In the genomic region with DNA sequence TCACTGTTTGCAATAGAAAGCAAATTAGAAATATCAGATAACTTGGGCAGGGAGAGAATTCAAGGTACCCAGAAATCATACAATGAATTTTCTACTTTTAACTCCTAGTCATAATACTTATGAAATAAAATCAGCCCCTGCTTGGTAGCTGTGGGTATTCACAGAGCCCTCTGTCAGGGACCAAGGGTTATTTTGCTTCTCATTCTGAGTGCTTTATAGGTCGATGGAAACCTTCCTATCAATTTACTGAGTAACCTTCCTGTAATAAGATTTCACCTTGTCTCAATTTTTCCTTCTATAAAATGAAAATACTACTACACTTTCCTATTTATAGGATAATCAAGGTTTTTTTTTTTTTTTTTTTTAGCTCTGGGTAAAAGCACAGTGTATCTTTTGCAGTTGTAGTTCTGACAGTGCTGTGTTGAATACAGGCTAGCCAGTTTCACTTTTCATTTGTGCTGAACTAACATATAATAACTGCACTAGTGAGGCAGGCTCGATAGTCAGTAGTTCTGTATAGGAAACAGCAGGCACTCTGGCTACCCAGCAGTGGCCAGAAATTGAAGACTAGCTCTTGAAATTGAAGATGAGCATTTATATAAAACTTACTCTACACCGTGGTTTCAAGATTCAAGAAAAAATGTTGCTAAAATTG, we compare ENCODE assay signal across 18 mouse cellular contexts.
DNase-seq lines count a peak whose midpoint lies in the region; ATAC-seq and TF ChIP-seq lines count a peak whose summit lies in the region.
"Had no signal": no experiment of that assay in that cellular context is flagged by ENCODE, and none has a peak within 500 bp of the region (broad histone marks: within the 10 kb centered on the region; RNA-seq: fewer than 3 reads in every experiment).

No protein-coding gene starts in this region.

- H3K9me3 ChIP-seq in embryonic facial prominence, embryonic 10.5 days = no peaks in the 10 kb centered on the region
- H3K9me3 ChIP-seq: G1E; liver, embryonic 12.5 days; neural tube, embryonic 13.5 days had no signal

- no peaks in the 10 kb centered on the region for H3K27me3 ChIP-seq in liver, adult 2 months (ENCODE audit: control insufficient read depth, insufficient read depth, low read length)
- no peaks in the 10 kb centered on the region for H3K27me3 ChIP-seq in splenic B cell, adult 2 months (ENCODE audit: control insufficient read depth, insufficient read depth, low read length, poor library complexity, severe bottlenecking)
- H3K27me3 ChIP-seq in embryonic facial prominence, embryonic 10.5 days (replicated peaks; ENCODE audit: low read depth, poor library complexity, severe bottlenecking) = no peaks in the 10 kb centered on the region
- H3K27me3 ChIP-seq: liver, embryonic 12.5 days; neural tube, embryonic 13.5 days had no signal

- H3K4me1 ChIP-seq in liver, adult 2 months (ENCODE audit: control insufficient read depth, insufficient read depth, low read length) = no peaks in the 10 kb centered on the region
- no peaks in the 10 kb centered on the region for H3K4me1 ChIP-seq in embryonic facial prominence, embryonic 10.5 days
- H3K4me1 ChIP-seq: liver, embryonic 12.5 days; neural tube, embryonic 13.5 days had no signal

- H3K4me3 ChIP-seq in liver, adult 2 months (ENCODE audit: insufficient read depth, low read depth, low read length) = no peak overlapping the region
- H3K4me3 ChIP-seq in embryonic facial prominence, embryonic 10.5 days = no peak overlapping the region
- H3K4me3 ChIP-seq: liver, embryonic 12.5 days; neural tube, embryonic 13.5 days had no signal

- no peak for TF ChIP-seq POLR2A in liver, adult 2 months (IDR thresholded peaks at IDR 0.05; ENCODE audit: extremely low read depth, insufficient read depth, low read length)

- no peaks in the 10 kb centered on the region for H3K79me2 ChIP-seq in liver, adult 2 months (ENCODE audit: control insufficient read depth, insufficient read depth, low read length)

- no peak for TF ChIP-seq CTCF in liver, adult 2 months (IDR thresholded peaks at IDR 0.05; ENCODE audit: low read depth, low read length)

- no peak overlapping the region for H3K9ac ChIP-seq in liver, adult 2 months (ENCODE audit: low read depth, low read length)
- H3K9ac ChIP-seq: forebrain, postnatal 0 days; liver, embryonic 12.5 days; neural tube, embryonic 13.5 days had no signal

- H3K27ac ChIP-seq in liver, adult 2 months (replicated peaks; ENCODE audit: insufficient read depth, low read depth, low read length) = no peak overlapping the region
- H3K27ac ChIP-seq in embryonic facial prominence, embryonic 10.5 days (replicated peaks) = no peak overlapping the region
- H3K27ac ChIP-seq: kidney, postnatal 0 days; liver, embryonic 12.5 days; neural tube, embryonic 13.5 days; stomach, postnatal 0 days had no signal

- peak; percentile 13 for DNase-seq in liver, adult 2 months (ENCODE audit: extremely low read depth, low read depth, low spot score)
- no peak for DNase-seq in liver
- peak; percentile 65 for DNase-seq in induced T-regulatory cell, adult 2 months (ENCODE audit: low read depth)
- peak; percentile 40 for DNase-seq in splenic B cell, adult 2 months (ENCODE audit: low read depth, low spot score)
- DNase-seq in embryonic facial prominence, embryonic 10.5 days (ENCODE audit: low spot score) = no peak
- DNase-seq in Muller cell, postnatal 12 days (ENCODE audit: inconsistent ontology term) = no peak
- DNase-seq: cerebellum, adult 18-20 months; forebrain, postnatal 0 days; gastrocnemius, postnatal 36 days; heart, postnatal 10 days; midbrain, embryonic 14.5 days; retina, postnatal 1 day had no signal

- ATAC-seq in CD4-positive, CD25-positive, alpha-beta regulatory T cell, adult 4 months = peak; percentile 93
- ATAC-seq: forebrain, postnatal 0 days; liver, embryonic 12.5 days had no signal

- H3K36me3 ChIP-seq in liver, adult 2 months (ENCODE audit: control insufficient read depth, insufficient read depth, low read length) = no peaks in the 10 kb centered on the region
- no peaks in the 10 kb centered on the region for H3K36me3 ChIP-seq in splenic B cell, adult 2 months (ENCODE audit: control insufficient read depth, insufficient read depth, low read length, poor library complexity, severe bottlenecking)
- H3K36me3 ChIP-seq in embryonic facial prominence, embryonic 10.5 days (replicated peaks) = no peaks in the 10 kb centered on the region
- H3K36me3 ChIP-seq: G1E; liver, embryonic 12.5 days; neural tube, embryonic 13.5 days had no signal

- 70% methylated on average over 3 of the region's 3 CpGs for WGBS in liver, adult 2 months
- 83% methylated on average over 3 of the region's 3 CpGs for whole genome bisulfite sequencing in embryonic facial prominence, embryonic 10.5 days

Comparison
In these comparisons a context has a peak if more than half of its experiments do, and no peak if none do; other contexts are left out.
1. DNase-seq: peak in liver, adult 2 months (single experiment), induced T-regulatory cell, adult 2 months (single experiment) and splenic B cell, adult 2 months (single experiment); none in liver (single experiment), embryonic facial prominence, embryonic 10.5 days (single experiment) and Muller cell, postnatal 12 days (single experiment).